Mouse (Mus musculus) monocyte, adult 2 months (primary cell): ENCODE results near the gene Tns3.

Experiments used
- DNase-seq, 2 experiments: peaks; one replicate each; pipeline ENCODE4 v3.0.0; 2022; ENCODE audit warnings: low spot score in 2 of 2, low read depth in 1 of 2

Tns3 gene

DNA sequence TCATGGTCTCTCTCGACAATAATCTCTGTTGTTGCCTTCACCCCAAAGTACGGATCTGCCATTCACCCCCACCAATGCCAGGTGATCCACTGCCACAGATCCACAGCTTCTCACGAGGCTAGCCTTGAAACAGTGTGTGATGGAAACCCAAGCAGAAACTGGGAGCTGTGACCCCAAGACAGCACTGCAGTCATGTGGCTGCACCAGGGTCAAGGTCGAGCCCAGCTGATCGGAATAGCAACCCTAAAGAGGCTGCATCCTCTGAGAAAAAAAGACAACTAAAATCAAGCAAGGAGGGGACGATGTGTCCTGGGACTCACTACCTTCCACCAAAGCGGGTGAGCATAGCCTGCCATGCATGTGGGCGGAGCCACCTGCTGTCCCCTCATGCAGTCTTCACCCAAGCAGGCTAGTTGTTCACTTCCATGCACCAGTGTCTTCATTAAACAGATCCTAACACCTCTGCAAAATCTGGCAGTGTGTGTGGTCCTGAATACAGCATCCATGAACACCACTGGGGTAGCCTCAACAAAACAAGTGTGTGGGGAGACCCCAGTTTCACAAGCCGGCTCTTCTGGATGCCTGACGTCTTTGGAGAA, 12.1 kb downstream of the Tns3 start:
- no peak for DNase-seq

DNA sequence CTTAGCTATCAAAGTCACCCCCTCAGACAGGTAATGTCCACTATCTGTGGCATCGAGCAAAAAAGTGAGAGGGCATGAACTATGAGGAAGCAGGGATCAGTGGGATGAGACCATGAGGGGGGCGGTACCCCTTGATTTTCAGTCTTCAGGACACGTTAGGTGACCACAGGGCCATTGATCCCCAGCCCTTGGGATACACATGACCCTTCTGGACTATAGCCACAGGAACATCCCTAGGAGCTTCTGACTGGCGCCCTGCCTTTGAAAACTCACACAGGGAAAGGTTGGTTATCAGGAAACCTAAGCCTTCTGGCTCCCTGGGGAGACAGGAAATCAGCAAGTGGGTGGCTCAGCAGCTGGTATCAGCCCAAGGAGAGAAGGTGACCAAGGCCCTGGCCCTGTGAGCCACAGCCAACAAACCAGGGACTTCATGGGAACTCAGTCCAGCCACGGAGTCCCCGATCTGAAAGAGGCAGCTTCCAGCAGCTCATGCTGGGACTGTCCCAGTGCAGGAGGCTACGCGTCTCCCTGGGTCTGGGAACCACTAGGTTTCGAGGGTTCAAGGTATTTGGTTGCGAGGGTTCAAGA, 12.8 kb downstream of the Tns3 start:
- DNase-seq, result no peak

DNA sequence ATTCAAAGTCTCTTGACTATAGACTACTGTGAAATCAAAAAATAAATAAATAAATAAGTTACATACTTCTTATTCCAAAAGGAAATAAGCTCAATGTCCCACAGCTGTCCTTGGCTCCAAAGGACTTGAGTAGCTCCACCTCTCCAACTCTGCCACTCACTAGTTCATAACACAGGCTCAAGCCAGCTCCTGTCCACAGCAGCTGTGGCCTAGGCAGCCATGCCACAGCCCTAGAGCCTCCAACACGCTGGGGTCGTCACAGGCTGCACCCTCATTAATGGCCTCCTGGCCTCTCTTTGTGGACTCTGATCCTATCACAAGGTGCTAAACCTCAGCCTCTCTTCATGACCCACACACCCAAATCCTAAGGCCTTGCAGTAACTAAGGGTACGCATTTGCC, 18.7 kb downstream of the Tns3 start:
- no peak for DNase-seq

DNA sequence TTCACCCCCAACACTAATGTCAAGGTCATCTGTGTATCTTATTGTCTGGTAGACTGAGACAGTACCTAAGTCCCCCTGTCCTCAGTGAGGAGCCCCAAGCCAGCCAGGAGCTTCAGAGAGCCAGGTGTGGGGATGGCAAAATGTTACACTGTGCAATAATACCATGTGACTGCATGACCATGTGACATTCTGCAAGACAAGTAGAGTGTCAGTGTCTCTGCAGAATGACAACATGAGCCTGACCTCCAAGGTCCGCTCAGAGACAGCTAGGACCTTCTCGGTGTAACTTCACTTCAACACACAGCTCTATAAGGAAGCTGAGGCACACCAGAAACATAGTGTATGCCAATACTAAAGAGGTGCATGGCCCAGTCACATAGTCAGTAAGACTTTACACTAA, 20.1 kb downstream of the Tns3 start:
- DNase-seq, result no peak

DNA sequence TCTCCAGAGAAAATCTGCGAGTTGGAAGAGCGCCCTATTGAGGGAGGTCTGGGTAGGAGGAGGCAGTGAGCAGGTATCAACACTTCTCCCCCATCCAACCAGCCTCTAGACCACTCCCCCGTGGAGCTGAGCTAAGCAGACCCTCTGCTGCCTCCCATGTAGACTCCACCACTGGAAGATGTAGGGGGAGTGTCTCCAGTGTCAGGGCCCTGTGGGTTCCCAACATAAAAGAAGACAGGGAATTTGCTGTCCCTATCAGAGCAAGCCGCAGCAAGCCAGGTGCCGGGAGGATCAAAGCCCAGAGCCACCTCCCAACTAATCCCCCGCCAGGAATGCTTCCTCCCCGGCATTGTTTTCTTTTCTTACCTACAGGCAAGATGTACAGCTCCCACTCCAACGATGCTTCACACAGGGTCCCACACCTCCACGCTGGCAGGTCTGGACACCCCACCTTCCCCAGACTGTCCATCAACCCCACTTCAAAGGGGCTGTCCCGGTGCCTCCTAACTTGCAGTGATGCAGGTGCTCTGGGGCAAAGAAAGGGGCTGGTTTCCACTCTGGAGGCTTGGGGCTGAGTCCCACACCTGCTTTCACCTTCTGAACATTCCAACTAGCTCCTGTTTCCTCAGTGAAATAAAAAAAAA, 22.6 kb downstream of the Tns3 start:
- no peak for DNase-seq

DNA sequence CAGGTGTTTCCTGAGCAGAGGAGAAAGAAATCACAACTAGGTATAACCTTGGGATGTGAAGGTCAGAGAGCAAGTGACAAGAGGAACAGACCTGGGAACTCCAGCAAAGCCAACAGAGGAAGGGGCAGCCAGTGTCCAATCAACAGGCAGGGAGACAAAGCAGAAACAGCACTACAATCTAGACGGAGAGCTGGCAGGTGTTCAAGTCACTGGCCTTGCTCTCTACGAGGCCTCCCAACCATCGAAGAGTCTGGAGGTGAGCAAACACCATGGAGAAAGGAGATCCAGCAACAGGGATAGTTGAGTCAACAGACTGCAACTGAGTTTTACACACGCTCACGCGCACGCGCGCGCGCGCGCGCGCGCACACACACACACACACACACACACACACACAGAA, 24.6 kb downstream of the Tns3 start:
- no peak for DNase-seq

DNA sequence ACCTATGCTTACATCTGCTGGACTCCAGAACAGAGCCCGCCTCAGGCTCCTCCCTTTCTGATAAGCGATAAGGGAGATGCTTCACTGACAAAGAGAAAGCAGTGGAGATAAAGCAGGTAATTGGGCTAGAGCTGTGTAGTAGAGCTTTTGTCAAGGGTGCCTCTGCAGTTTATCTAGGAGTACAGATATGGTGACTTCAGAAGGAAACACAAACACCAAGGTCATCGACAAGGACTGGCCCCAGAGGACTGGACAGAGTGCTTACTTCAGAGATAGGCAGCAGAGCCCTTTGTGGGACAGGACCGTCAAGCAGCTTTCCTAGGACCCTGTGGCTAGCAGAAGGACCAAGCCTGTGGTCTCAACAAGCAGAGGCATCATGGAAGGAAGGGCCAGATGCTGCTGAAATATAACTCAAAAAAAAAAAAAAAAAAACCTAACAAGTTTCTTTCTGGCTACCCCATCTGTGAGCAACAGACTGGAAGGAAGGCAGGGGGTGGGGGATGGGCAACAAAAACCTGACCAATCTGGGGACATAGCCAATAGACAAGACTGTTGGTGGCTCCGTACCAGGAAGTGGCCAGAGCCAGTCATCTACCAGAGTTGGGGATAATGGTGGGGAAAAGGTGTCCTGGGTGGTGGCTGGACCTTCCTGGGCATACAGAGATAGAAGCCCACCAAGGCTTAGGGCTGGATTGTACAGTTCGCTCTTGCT, 25.2 kb downstream of the Tns3 start:
- DNase-seq, result no peak

DNA sequence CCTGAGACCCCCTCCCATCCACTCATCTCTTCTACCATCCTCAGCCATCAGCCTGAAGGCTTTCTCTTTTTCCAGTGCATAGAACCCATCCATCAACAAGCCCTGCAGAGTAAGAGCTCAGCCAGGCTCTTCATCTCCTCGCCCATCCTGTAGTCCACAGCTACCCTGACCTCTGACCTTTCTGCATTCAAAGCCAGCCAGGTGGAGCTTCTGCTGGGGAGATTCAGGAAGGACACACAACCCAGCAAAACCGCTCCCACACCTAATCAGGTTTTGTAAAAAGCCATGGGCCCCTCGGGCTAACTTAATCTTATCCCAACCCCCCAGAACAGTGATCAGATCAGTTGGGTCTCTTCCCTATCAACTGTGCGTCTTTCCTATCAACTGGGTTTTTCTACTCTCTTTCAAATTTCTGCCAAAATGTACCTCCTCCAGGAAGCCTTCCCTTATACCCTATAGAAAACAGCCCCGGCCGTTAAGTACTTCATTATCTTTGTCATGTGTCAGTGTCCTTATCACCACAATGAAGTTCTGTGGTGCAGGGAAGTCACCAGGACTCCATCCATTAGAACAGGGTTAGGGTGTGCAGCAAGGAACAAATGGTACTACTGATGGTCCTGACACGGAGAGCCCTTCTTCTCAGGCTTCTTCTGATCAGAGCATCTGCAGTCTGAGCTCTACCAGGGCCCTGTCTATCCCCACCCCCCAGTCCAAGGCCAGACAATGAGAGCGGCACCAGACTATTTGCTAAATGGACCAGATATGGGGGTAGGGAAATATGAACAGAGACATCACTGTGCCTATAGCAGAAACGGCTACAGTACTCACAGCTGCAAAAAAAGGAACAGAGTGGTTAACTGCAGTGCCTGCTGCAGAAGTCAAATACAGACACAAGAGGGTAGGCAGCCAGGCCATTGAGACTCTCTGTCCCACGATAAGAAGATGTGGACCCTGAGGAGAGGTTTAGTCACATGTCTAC, 26.6 kb downstream of the Tns3 start:
- DNase-seq, result no peak

DNA sequence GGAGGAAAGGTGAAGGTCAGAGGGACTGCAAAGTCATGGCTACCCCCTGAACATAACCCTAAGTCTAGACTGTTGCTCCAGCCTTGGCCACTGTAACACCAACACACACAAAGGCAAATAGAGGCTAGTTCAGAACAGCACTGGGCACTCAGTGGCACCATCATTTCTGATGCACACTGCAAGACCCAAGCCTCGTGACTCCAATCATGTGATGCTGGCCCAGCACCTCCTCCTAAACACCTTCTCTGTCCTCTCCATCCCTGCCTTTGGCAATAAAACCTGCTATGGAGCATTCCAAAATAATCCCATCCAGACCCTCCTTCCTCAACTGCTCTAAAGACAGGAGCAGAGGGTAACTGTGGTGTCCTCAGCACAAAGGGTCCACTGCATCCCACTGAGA, 27.7 kb downstream of the Tns3 start:
- DNase-seq, result no peak

DNA sequence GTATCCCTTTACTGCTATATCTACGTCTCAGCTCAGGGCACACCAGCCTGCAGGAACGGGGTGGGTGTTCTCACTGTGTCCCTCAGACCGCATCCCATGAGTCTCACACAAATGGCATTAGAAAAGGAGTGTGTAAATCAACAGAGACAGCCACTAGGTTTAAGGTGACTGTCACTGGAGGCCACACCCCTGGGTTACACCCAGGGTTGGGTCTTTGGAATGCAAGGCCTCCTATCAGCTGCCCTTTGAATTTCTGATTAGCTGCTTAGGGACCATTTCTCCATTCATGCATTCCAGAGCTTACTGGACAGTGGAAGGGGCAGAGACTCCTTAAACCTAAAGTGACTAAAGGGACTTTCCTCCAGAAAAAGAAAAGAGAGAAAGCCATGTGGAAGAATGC, 28.6 kb downstream of the Tns3 start:
- DNase-seq, result no peak

DNA sequence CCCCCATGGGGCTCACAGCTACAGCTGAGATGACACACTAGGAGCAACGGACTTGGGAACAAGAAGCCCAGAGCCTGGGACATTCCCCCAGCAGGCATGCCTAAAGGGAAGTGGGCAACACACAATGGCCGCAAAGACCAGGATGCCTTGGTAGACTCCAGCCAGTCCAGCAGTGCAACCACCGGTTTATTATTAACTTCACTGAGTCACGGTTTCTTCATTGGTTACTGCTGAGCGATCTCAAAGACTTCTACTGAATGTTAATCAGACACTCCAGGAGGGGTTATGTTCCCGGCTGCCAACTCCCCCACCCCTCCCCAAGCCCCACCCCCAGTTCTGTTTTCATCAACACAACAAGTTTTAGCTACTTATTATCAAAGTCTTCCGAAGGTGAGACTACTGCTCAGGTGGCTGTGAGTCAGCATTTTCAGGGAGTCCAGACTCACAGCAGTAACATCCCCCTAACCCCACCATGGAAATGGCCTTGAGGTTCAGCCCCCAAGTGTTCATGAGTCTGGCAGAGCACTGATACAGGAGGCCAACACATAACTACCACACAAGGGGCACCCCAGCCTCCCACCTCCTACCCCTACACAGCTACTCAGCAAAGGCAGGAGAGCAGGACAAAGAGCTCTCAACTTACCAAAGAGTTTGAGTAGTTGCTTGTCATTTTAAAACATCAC, 29.5 kb downstream of the Tns3 start:
- no peak for DNase-seq

DNA sequence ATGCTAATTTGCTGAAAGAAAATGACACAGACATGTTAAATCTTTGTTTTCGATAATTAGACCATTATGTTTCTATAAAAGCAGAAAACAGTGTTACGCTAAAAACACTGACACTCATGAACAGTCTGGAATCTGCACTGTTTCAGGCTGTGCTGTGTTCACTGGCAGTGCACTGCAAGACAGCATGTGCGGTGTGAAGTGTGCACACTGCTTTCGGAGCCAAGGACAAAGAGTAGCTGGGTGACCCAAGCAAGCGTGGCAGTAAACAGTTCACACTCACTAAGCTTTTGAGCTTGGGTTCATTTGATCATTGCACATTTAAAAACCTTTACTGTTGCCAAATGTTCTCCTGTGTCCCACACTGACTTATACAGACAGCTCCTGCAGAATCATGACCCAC, 32.2 kb downstream of the Tns3 start:
- no peak for DNase-seq

DNA sequence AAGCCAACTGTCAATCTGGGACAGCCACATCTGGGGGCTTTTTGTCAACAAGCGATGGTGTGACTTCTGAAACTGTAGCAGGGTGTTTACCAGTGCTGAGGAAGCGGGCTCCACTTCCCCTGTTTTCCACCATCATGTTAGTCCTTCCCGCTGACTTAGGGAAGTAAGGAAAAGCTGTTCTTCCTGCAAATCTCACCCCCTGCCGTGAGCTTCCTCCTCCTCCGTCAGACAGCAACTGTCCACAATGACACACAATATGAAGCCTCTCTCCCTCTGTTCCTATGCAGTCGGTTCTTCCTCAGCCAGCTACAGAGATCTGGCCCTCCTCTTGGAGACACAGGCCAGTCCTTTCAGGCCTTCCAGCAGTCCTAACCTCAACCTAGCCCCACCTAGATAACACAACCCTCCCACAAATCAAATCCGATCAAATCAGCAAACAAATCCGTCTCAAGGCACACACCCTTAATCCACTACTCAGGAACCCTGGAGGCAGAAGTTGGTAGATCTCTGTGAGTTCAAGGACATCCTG, 34.4 kb downstream of the Tns3 start:
- DNase-seq, result no peak

DNA sequence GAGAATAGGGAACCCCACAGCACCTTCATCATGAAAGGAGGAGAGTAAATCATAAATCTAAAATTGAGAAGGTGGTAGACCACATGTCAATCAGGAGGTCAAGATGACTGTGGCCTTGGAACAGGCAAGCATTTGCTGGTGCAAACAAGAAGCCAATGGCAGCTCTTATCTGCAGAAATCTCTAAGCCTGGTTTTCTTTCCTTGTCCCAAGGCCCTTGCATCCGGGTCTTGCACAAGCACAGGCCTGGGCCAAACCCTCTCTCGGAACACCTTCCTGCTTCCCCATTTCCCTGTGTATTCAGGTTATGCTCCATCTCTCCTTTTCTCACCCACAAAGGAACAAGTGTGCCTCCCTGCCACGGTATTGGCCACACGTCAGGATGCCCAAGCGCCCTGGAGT, 35.0 kb downstream of the Tns3 start:
- no peak for DNase-seq

DNA sequence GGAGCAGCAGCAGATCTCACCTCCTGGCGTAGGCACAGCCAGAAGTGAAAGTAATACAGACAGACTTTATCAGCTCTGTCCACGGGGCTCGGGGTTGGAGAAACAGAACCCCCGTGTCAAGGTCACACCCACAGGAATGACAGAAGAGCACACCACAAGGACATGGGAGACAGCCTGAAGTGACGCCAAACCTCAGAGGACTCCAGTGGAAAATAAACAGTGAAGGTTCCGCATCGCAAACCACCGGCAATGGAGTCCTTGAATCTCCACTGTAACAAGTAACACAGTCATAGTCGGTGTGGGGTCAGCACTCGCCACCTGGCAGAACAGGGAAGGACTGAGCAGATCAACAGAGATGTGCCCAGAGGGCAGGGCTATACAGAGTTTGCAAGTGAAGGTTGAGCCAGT, 35.5 kb downstream of the Tns3 start:
- no peak for DNase-seq

DNA sequence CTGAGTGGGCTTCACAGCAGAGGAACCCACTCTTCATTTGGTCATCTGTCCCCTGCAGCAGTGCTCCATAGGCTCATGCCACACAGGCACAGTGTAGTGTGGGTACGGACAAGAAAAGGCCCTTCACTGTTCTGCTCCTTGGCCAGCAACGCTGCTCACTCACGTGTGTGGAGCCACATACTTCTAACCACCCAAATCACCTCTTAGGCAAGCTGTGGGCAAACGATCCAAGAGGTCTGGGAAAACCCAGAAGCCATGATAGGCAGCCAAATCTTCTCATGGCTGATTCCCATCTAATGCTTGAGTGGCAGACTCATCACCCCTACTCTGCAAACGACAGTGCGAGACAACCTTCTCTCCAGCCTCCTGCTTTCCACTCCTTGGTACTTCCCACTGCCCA, 37.2 kb downstream of the Tns3 start:
- DNase-seq, result no peak

DNA sequence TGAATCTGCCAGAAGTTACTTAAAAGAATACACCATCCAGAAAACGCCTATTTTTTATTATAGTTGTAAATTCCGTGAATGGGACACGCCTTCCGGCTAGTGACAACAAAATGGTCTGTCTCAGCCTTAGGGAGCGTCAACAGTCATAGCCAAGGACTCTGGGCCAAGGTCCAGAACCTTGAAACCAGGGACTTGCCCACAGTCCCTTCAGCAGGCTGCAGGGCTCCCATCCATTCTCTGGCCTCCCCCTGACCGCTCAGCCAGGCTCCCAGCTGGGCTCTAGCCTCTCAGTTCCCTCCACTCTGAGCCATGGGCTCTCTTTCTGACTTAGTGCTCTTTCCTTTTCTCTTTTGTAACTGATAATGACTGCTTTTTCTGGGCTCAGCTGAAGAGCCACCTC, 37.6 kb downstream of the Tns3 start:
- DNase-seq, result no peak

DNA sequence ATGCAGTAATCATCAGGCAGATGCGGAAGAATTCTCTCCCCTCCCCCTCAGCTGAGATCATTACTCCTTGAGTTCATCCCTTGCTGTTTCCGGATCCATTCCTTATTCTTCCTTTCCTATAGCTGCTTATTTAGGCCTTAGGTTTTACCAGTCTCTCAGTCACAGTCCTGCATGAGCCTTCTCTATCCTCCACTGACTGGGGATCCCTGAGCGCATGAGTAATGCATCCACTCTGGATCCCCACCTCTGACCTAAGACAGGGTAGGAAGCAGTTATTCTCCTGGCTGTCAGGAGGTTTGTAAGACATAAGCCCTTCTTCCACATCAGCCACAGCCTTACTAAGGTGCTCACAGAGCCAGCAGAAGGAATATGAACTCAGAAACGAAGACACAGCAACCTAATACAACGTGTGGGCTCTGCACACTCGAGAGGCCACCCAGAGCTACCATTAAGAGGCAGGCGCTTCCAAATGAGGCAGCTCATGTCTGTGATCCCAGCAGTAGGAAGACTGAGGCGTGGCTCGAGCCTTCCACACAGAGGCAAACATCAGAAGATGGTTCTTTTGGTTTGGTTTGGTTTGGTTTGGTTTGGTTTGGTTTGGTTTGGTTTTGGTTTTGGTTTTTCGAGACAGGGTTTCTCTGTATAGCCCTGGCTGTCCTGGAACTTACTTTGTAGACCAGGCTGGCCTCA, 38.3 kb downstream of the Tns3 start:
- no peak for DNase-seq

DNA sequence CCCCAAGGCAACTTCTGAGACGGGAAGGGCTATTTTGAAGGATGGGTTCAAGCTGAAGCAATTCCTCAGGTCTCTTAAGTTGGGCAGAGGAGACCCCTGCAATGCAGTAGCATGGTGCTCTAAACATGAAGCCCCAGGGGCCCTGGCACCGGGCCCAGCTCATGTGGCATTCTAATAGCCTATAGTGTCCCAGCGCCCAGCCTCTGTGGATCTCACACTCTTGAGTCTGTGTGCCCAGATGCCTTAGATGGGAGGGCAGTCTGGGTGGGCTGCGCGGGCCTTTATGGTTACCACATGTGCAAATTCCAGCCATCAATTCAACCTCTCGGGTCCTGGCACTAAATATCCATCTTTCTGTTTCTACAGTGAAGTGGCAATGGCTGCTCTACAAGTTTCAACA, 38.9 kb downstream of the Tns3 start:
- no peak for DNase-seq
